Mouse (Mus musculus): ENCODE measurements at regions not wholly inside any gene's neighbourhood (a gene's known extent, or its start where the extent isn't known, plus 50 kb on each side); places are given as distances from the start of the nearest gene placed in this dataset.

DNA sequence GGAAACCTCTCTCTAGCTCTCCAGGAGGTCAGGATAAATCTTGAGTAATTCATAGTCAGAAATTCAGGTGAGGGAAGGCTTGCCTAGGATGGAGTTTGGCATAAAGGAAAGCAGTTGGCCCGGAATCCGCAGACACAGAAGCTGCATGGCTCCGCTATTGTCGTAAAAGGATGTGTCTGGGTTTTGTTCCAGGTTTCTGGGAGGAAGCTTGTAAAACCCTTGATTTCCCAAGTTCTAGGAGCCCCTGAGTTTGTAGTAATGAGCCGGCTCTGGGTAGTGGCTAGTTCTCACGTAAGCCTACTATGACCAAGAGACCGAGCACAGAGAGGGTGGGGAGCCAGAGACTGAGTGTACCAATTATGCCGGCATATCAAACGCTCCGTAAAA is 52.7 kb upstream of the Gm21915 start:
- H3K4me1 ChIP-seq (ENCODE audit: control insufficient read depth, insufficient read depth, low read length) = peaks cover 13% of the 10 kb centered on the region
- H3K27ac ChIP-seq (ENCODE audit: insufficient read depth, low read length) = no peak overlapping the region
- no peak overlapping the region for H3K4me3 ChIP-seq (ENCODE audit: insufficient read depth, low read length)
- TF ChIP-seq CTCF (IDR thresholded peaks at IDR 0.05; ENCODE audit: borderline replicate concordance, insufficient read depth, low read length) (no peak), POLR2A (IDR thresholded peaks at IDR 0.05; ENCODE audit: low read depth, low read length) (no peak)

DNA sequence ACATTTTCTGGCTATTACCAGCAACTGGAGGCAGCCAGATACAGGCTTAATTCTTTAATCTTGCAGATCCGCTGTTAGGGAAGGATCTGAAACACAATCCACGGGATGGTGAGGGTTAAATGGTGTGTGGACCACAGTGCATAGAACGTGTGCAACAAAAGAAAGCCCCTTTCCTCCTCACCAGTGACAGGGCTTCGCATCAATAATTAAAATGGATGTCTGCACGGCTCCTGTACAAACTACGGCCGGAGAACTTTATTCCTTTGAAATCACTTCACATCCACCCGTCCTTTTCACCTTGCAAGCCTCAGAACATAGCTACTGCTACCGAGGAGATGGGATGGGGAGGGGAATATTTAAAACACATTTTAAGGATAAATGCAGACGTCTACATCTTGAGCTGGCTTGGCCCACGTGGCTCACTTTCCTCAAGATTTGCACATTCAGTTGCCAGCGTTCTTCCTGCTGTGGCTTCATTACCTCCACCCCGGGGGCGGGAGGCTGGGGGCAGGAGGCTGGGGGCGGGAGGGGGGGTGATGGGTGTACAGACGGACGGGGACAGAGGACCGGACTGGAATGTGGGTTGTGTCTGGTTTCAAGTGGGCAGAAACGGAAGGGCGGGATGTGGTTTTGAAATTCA is 53.3 kb upstream of the Gm21915 start:
- Histone ChIP-seq H3K27ac (ENCODE audit: insufficient read depth, low read length) (0 out of 2 replicates have a peak overlapping the region, but pooled peaks have one; percentile 1), H3K4me1 (ENCODE audit: control insufficient read depth, insufficient read depth, low read length) (peaks cover 13% of the 10 kb centered on the region), H3K4me3 (ENCODE audit: insufficient read depth, low read length) (no peak overlapping the region)
- TF ChIP-seq CTCF (IDR thresholded peaks at IDR 0.05; ENCODE audit: borderline replicate concordance, insufficient read depth, low read length) = no peak
- TF ChIP-seq POLR2A (IDR thresholded peaks at IDR 0.05; ENCODE audit: low read depth, low read length) = no peak

DNA sequence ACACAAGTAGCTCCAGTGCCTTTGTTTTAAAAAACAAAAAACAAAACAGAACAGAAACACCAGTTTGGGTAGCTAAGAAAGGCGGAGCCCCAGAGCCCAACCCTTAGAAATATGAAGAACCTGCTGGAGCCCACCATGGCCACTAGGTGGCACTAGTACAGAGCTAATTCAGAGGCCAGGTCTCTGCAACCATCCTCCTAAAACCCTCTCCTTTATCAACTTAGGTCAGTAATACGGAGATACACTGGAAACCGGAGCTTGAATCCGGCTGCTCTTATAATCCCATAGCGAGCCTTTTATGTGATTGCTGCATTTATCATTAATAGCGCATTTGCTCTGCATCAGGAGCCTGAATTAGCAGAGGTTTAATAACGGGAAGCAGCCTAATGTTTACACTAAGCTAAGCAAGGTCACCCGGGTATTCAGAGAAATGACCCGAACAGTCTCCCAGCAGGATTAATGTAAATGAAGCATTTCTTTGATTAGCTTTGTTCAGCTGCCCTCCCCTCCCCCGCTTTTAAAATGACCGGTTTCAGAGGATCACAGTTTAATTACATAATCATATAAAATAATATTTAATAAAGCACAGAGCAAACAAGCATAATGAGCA is 53.9 kb upstream of the Gm21915 start:
- peak overlapping the region; percentile 26; the same call in 1 of the 2 replicates for H3K4me3 ChIP-seq (ENCODE audit: insufficient read depth, low read length)

DNA sequence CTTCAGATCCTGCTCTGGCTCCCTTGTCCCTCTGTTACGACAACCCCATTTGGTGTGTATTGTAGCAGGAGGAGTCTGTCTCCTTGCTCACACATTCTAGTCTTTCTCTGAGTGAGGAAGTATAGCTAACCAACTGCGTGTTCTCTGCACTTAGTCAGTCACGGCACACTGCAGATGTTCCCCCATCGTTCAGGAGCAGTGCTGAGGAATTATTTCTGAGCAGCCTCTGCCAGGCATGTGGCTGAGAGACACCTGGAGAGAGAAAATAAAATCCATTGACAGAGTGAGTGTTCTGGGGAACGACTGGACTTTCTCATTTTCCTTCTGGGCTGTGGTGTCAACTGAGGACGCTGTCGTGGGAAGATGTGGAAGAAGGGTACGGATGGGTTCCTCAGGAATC is 54.5 kb upstream of the Gm21915 start:
- Histone ChIP-seq H3K4me3 (ENCODE audit: insufficient read depth, low read length) (no peak overlapping the region), H3K27ac (ENCODE audit: insufficient read depth, low read length) (no peak overlapping the region), H3K4me1 (ENCODE audit: control insufficient read depth, insufficient read depth, low read length) (peaks cover 13% of the 10 kb centered on the region)
- TF ChIP-seq POLR2A (IDR thresholded peaks at IDR 0.05; ENCODE audit: low read depth, low read length) = no peak
- no peak for TF ChIP-seq CTCF (IDR thresholded peaks at IDR 0.05; ENCODE audit: borderline replicate concordance, insufficient read depth, low read length)

More for the DNA sequence above, 53.9 kb upstream of the Gm21915 start:
- Histone ChIP-seq H3K27ac (ENCODE audit: insufficient read depth, low read length) (0 out of 2 replicates have a peak overlapping the region, but pooled peaks have one; percentile 38), H3K4me1 (ENCODE audit: control insufficient read depth, insufficient read depth, low read length) (peaks cover 13% of the 10 kb centered on the region)
- TF ChIP-seq POLR2A (IDR thresholded peaks at IDR 0.05; ENCODE audit: low read depth, low read length) (no peak), CTCF (IDR thresholded peaks at IDR 0.05; ENCODE audit: borderline replicate concordance, insufficient read depth, low read length) (no peak)

DNA sequence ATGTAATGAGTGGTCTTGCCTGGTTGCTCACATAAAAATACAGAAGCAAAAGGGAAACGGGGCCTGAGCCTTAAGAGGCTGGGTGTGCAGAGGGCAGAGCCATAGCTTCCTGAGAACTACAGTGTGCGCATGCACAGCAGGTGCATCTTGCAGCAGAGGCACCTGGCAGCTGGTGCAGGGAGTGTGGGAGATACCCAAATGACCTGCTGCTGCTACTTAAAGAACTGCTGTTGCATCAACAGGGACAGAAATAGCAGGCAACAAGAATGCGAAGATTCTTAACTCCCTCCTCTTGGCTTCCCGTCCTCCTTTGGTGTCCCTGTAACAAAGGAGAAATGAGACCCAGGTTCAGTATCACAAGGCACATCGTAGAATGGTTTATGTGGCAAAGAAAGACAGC is 56.3 kb upstream of the Gm21915 start:
- H3K4me3 ChIP-seq (ENCODE audit: insufficient read depth, low read length) = no peak overlapping the region
- TF ChIP-seq POLR2A (IDR thresholded peaks at IDR 0.05; ENCODE audit: low read depth, low read length) = no peak
- no peak for TF ChIP-seq CTCF (IDR thresholded peaks at IDR 0.05; ENCODE audit: borderline replicate concordance, insufficient read depth, low read length)
- peaks cover 13% of the 10 kb centered on the region for H3K4me1 ChIP-seq (ENCODE audit: control insufficient read depth, insufficient read depth, low read length)
- H3K27ac ChIP-seq (ENCODE audit: insufficient read depth, low read length) = no peak overlapping the region

DNA sequence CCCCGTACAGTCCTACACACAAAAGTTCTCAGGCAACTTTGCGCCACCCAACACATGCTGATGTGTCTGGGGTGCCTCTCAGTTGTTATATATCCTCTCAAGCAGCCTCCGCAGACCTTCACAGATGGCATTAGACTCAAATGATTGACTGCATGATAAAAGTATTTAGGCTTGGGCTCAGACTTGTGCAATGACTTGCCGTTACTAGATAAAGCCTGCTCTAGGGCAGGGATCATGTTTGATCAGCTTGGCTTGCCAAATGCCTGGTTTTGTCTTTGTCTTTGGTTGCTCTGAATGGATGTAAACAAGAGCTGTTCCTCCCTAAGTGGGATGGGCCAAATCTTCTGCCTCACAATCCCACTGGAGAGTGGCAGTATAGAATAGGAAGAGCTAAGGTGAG is 57.2 kb upstream of the Gm21915 start:
- no peak overlapping the region for H3K4me3 ChIP-seq (ENCODE audit: insufficient read depth, low read length)
- no peak overlapping the region for H3K27ac ChIP-seq (ENCODE audit: insufficient read depth, low read length)
- peaks cover 13% of the 10 kb centered on the region for H3K4me1 ChIP-seq (ENCODE audit: control insufficient read depth, insufficient read depth, low read length)
- TF ChIP-seq CTCF (IDR thresholded peaks at IDR 0.05; ENCODE audit: borderline replicate concordance, insufficient read depth, low read length) (no peak), POLR2A (IDR thresholded peaks at IDR 0.05; ENCODE audit: low read depth, low read length) (no peak)

DNA sequence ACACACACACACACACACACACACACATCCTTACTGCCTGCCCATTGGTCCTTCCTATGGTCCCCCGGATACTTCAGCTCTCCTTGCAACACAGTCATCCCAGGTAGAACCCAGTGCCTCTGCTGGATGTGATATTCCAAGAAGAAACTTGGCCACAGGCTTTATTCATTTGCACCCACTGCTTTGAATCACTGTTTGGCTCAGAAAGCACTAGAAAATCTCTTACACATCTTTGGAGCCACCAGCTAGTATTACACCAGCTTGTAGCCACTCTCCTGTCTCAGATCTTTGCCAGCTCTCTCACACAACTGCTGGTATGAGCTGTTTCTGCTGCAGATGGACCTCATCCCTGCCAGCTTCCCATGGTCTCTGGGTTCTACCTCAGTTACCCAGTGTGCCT is 57.7 kb upstream of the Gm21915 start:
- no peak overlapping the region for H3K4me3 ChIP-seq (ENCODE audit: insufficient read depth, low read length)
- H3K4me1 ChIP-seq (ENCODE audit: control insufficient read depth, insufficient read depth, low read length) = peaks cover 13% of the 10 kb centered on the region
- TF ChIP-seq POLR2A (IDR thresholded peaks at IDR 0.05; ENCODE audit: low read depth, low read length) = no peak
- no peak for TF ChIP-seq CTCF (IDR thresholded peaks at IDR 0.05; ENCODE audit: borderline replicate concordance, insufficient read depth, low read length)
- H3K27ac ChIP-seq (ENCODE audit: insufficient read depth, low read length) = no peak overlapping the region

DNA sequence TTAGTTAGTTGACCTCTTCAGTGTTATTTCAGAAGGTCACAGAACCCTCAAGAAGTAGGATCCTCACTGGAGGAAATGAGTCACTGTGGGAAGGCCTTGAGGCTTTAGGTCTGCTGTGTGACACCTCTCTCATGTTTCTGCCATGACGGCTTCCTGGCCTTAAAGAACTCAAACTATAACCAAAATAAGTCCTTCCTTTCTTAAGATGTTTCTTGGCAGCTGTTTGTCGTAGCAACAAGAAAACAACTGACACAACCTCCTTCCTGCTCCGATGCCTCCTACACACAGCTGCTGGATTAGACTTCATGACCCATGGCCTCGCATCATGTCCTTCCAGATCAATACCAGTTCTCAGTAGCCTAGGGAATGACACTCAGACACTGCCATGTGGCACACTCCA is 58.1 kb upstream of the Gm21915 start:
- Histone ChIP-seq H3K27ac (ENCODE audit: insufficient read depth, low read length) (no peak overlapping the region), H3K4me3 (ENCODE audit: insufficient read depth, low read length) (no peak overlapping the region), H3K4me1 (ENCODE audit: control insufficient read depth, insufficient read depth, low read length) (peaks cover 13% of the 10 kb centered on the region)
- TF ChIP-seq POLR2A (IDR thresholded peaks at IDR 0.05; ENCODE audit: low read depth, low read length) (no peak), CTCF (IDR thresholded peaks at IDR 0.05; ENCODE audit: borderline replicate concordance, insufficient read depth, low read length) (no peak)

DNA sequence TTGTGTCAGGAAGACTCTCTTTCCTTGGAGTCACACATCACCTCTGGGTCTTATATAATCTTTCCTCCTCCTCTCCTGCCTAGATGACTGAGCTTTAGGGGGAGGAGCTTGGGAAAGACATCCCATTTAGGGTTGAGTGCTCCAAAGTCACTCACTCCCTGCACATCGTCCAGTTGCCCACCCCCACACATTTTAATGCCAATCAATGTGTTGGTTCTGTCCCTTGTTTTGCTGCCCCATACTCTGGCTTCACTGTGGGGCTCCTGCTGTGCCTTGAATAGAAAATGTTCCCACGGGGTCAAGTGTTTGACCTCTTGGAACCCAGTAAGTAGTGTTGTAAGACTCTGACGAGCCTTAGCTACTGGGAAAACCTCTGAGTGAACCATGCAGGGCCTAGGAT is 58.8 kb upstream of the Gm21915 start:
- H3K4me1 ChIP-seq (ENCODE audit: control insufficient read depth, insufficient read depth, low read length) = peaks cover 13% of the 10 kb centered on the region
- H3K4me3 ChIP-seq (ENCODE audit: insufficient read depth, low read length) = no peak overlapping the region
- no peak overlapping the region for H3K27ac ChIP-seq (ENCODE audit: insufficient read depth, low read length)
- no peak for TF ChIP-seq CTCF (IDR thresholded peaks at IDR 0.05; ENCODE audit: borderline replicate concordance, insufficient read depth, low read length)
- no peak for TF ChIP-seq POLR2A (IDR thresholded peaks at IDR 0.05; ENCODE audit: low read depth, low read length)

DNA sequence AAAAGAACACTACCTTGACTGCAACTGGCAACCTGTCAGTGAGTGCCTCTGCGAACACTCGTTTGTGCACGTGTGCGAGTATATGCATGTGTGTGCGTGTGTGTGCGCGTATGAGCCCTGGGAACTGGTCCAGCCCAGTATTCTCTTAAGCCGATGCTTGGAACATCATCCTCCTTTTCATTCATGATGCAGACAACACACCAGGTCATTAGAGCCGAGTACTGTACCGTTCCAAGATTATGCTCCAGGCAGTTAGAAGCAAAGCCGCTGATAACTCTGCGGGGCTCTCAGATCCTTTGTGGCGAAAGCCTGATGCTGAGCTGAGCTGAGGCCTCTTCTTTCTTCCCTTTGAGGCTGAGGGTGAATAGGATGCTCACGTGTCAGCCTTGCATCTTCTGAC is 61.8 kb upstream of the Gm21915 start:
- Histone ChIP-seq H3K4me1 (ENCODE audit: control insufficient read depth, insufficient read depth, low read length) (peaks cover 4% of the 10 kb centered on the region; the same call in 1 of the 2 replicates), H3K4me3 (ENCODE audit: insufficient read depth, low read length) (no peak overlapping the region), H3K27ac (ENCODE audit: insufficient read depth, low read length) (no peak overlapping the region)
- TF ChIP-seq POLR2A (IDR thresholded peaks at IDR 0.05; ENCODE audit: low read depth, low read length) (no peak), CTCF (IDR thresholded peaks at IDR 0.05; ENCODE audit: borderline replicate concordance, insufficient read depth, low read length) (no peak)

Measured in embryonic fibroblast, embryonic 13.5 days (primary cell).